Mouse (Mus musculus): ENCODE results near the gene Usp6nl. TPM values are rescaled to one million over a fixed set of nuclear protein-coding genes. Genes with fewer than 3 reads are reported as not detected.

The Usp6nl gene
- polyA plus RNA-seq, 1 experiment from 2014 or later, result 11.8 TPM

GRCm38 (mm10) chr2:6412645-6413044 is 90.2 kb downstream of the Usp6nl start:
- H3K4me1 ChIP-seq, result peaks cover 14% of the 10 kb centered on the region
- H3K27ac ChIP-seq, result no peak overlapping the region
- H3K4me3 ChIP-seq, result no peak overlapping the region
- 87% methylated on average over 1 of the region's 1 CpGs for WGBS
- no peak for DNase-seq (ENCODE audit: low spot score)
- H3K9me3 ChIP-seq (replicated peaks), result no peaks in the 10 kb centered on the region
- no peaks in the 10 kb centered on the region for H3K27me3 ChIP-seq (ENCODE audit: low read depth, poor library complexity, severe bottlenecking)
- H3K36me3 ChIP-seq, result peaks cover 67% of the 10 kb centered on the region

GRCm38 (mm10) chr2:6413723-6414122 is 91.3 kb downstream of the Usp6nl start:
- WGBS, result 94% methylated on average over 2 of the region's 2 CpGs

GRCm38 (mm10) chr2:6414400-6414799 is 91.9 kb downstream of the Usp6nl start:
- H3K27me3 ChIP-seq (ENCODE audit: low read depth, poor library complexity, severe bottlenecking), result no peaks in the 10 kb centered on the region
- WGBS, result 91% methylated on average over 5 of the region's 5 CpGs
- H3K9me3 ChIP-seq (replicated peaks), result no peaks in the 10 kb centered on the region
- peaks cover 3% of the 10 kb centered on the region; the same call in 1 of the 2 replicates for H3K4me1 ChIP-seq
- DNase-seq (ENCODE audit: low spot score), result no peak
- H3K4me3 ChIP-seq, result no peak overlapping the region
- no peak overlapping the region for H3K27ac ChIP-seq
- H3K36me3 ChIP-seq, result peaks cover 72% of the 10 kb centered on the region

More at GRCm38 (mm10) chr2:6413723-6414122, 91.3 kb downstream of the Usp6nl start:
- no peak for DNase-seq (ENCODE audit: low spot score)
- H3K4me3 ChIP-seq, result no peak overlapping the region
- H3K9me3 ChIP-seq (replicated peaks), result no peaks in the 10 kb centered on the region
- no peaks in the 10 kb centered on the region for H3K27me3 ChIP-seq (ENCODE audit: low read depth, poor library complexity, severe bottlenecking)
- H3K36me3 ChIP-seq, result peaks cover 72% of the 10 kb centered on the region
- no peak overlapping the region for H3K27ac ChIP-seq
- peaks cover 9% of the 10 kb centered on the region for H3K4me1 ChIP-seq

- WGBS, result 95% methylated on average over 11 of the region's 11 CpGs
- no peaks in the 10 kb centered on the region for H3K4me1 ChIP-seq
- no peak overlapping the region for H3K27ac ChIP-seq
- no peak for DNase-seq (ENCODE audit: low spot score)
- no peaks in the 10 kb centered on the region for H3K9me3 ChIP-seq (replicated peaks)
- H3K4me3 ChIP-seq, result no peak overlapping the region
- H3K27me3 ChIP-seq (ENCODE audit: low read depth, poor library complexity, severe bottlenecking), result no peaks in the 10 kb centered on the region
- H3K36me3 ChIP-seq, result peaks cover 67% of the 10 kb centered on the region
These were observed 94.7 kb downstream of the Usp6nl start for GRCm38 (mm10) chr2:6417158-6417557.

- DNase-seq (ENCODE audit: low spot score), result no peak
- H3K9me3 ChIP-seq (replicated peaks), result no peaks in the 10 kb centered on the region
- no peaks in the 10 kb centered on the region for H3K27me3 ChIP-seq (ENCODE audit: low read depth, poor library complexity, severe bottlenecking)
- no peak overlapping the region for H3K27ac ChIP-seq
- 91% methylated on average over 24 of the region's 24 CpGs for WGBS
- peaks cover 76% of the 10 kb centered on the region for H3K36me3 ChIP-seq
- H3K4me1 ChIP-seq, result no peaks in the 10 kb centered on the region
- H3K4me3 ChIP-seq, result no peak overlapping the region
These were observed 101.4 kb downstream of the Usp6nl start for GRCm38 (mm10) chr2:6423661-6424550.

- H3K4me1 ChIP-seq, result no peaks in the 10 kb centered on the region
- H3K36me3 ChIP-seq, result peaks cover 80% of the 10 kb centered on the region
- H3K9me3 ChIP-seq (replicated peaks), result no peaks in the 10 kb centered on the region
- H3K4me3 ChIP-seq, result no peak overlapping the region
- no peaks in the 10 kb centered on the region for H3K27me3 ChIP-seq (ENCODE audit: low read depth, poor library complexity, severe bottlenecking)
- no peak for DNase-seq (ENCODE audit: low spot score)
- no peak overlapping the region for H3K27ac ChIP-seq
- 90% methylated on average over 5 of the region's 5 CpGs for WGBS
These were observed 102.4 kb downstream of the Usp6nl start for GRCm38 (mm10) chr2:6424851-6425250.

GRCm38 (mm10) chr2:6436085-6436950 is 113.9 kb downstream of the Usp6nl start:
- DNase-seq (ENCODE audit: low spot score), result peak; percentile 48
- Histone ChIP-seq H3K4me3 (no peak overlapping the region), H3K4me1 (0 out of 2 replicates have a peak, but pooled peaks cover 3% of the 10 kb centered on the region), H3K27me3 (ENCODE audit: low read depth, poor library complexity, severe bottlenecking) (no peaks in the 10 kb centered on the region), H3K9me3 (replicated peaks) (no peaks in the 10 kb centered on the region), H3K36me3 (peaks cover 69% of the 10 kb centered on the region), H3K27ac (no peak overlapping the region)
- 89% methylated on average over 16 of the region's 16 CpGs for WGBS

- no peak for DNase-seq (ENCODE audit: low spot score)
- 96% methylated on average over 9 of the region's 9 CpGs for WGBS
- H3K4me1 ChIP-seq, result no peaks in the 10 kb centered on the region
- no peak overlapping the region for H3K27ac ChIP-seq
- no peak overlapping the region for H3K4me3 ChIP-seq
- H3K36me3 ChIP-seq, result peaks cover 66% of the 10 kb centered on the region
- H3K27me3 ChIP-seq (ENCODE audit: low read depth, poor library complexity, severe bottlenecking), result no peaks in the 10 kb centered on the region
- H3K9me3 ChIP-seq (replicated peaks), result no peaks in the 10 kb centered on the region
These were observed 119.2 kb downstream of the Usp6nl start for GRCm38 (mm10) chr2:6441688-6442087.

- peaks cover 63% of the 10 kb centered on the region for H3K36me3 ChIP-seq
- 86% methylated on average over 10 of the region's 10 CpGs for WGBS
- no peak overlapping the region for H3K4me3 ChIP-seq
- DNase-seq (ENCODE audit: low spot score), result no peak
- no peaks in the 10 kb centered on the region for H3K27me3 ChIP-seq (ENCODE audit: low read depth, poor library complexity, severe bottlenecking)
- no peak overlapping the region for H3K27ac ChIP-seq
- no peaks in the 10 kb centered on the region for H3K4me1 ChIP-seq
- no peaks in the 10 kb centered on the region for H3K9me3 ChIP-seq (replicated peaks)
These were observed 119.8 kb downstream of the Usp6nl start for GRCm38 (mm10) chr2:6442302-6442701.

- DNase-seq (ENCODE audit: low spot score), result no peak
- Histone ChIP-seq H3K27ac (no peak overlapping the region), H3K27me3 (ENCODE audit: low read depth, poor library complexity, severe bottlenecking) (no peaks in the 10 kb centered on the region), H3K4me1 (no peaks in the 10 kb centered on the region), H3K4me3 (no peak overlapping the region), H3K9me3 (replicated peaks) (no peaks in the 10 kb centered on the region), H3K36me3 (peaks cover 52% of the 10 kb centered on the region)
- WGBS, result 94% methylated on average over 4 of the region's 4 CpGs
These were observed 121.5 kb downstream of the Usp6nl start for GRCm38 (mm10) chr2:6444015-6444414.

- Histone ChIP-seq H3K4me1 (no peaks in the 10 kb centered on the region), H3K36me3 (peaks cover 49% of the 10 kb centered on the region), H3K9me3 (replicated peaks) (no peaks in the 10 kb centered on the region), H3K27me3 (ENCODE audit: low read depth, poor library complexity, severe bottlenecking) (no peaks in the 10 kb centered on the region), H3K27ac (no peak overlapping the region), H3K4me3 (no peak overlapping the region)
- 72% methylated on average over 4 of the region's 4 CpGs for WGBS
- no peak for DNase-seq (ENCODE audit: low spot score)
These were observed 122.3 kb downstream of the Usp6nl start for GRCm38 (mm10) chr2:6444723-6445169.

- Histone ChIP-seq H3K9me3 (replicated peaks) (no peaks in the 10 kb centered on the region), H3K4me1 (no peaks in the 10 kb centered on the region), H3K27ac (no peak overlapping the region), H3K36me3 (peaks cover 39% of the 10 kb centered on the region), H3K4me3 (no peak overlapping the region), H3K27me3 (ENCODE audit: low read depth, poor library complexity, severe bottlenecking) (no peaks in the 10 kb centered on the region)
- 80% methylated on average over 4 of the region's 4 CpGs for WGBS
- no peak for DNase-seq (ENCODE audit: low spot score)
These were observed 123.4 kb downstream of the Usp6nl start for GRCm38 (mm10) chr2:6445858-6446257.

- Histone ChIP-seq H3K4me3 (no peak overlapping the region), H3K27me3 (ENCODE audit: low read depth, poor library complexity, severe bottlenecking) (no peaks in the 10 kb centered on the region), H3K36me3 (peaks cover 16% of the 10 kb centered on the region), H3K27ac (no peak overlapping the region), H3K4me1 (no peaks in the 10 kb centered on the region), H3K9me3 (replicated peaks) (no peaks in the 10 kb centered on the region)
- DNase-seq (ENCODE audit: low spot score), result no peak
- 91% methylated on average over 2 of the region's 2 CpGs for WGBS
These were observed 126.4 kb downstream of the Usp6nl start for GRCm38 (mm10) chr2:6448880-6449279.
